Mouse (Mus musculus): ENCODE measurements around the gene Zfpl1.

GRCm38 (mm10) chr19:6132171-6132827 is 47.5 kb upstream of the Zfpl1 start:
- TF ChIP-seq MAFK (IDR thresholded peaks at IDR 0.05; ENCODE audit: insufficient read depth, low read depth, low read length) (no peak), ZNF384 (IDR thresholded peaks at IDR 0.05; ENCODE audit: low read depth, low read length) (no peak), CHD2 (IDR thresholded peaks at IDR 0.05; ENCODE audit: low read depth, low read length) (no peak), ZC3H11A (IDR thresholded peaks at IDR 0.05; ENCODE audit: borderline replicate concordance, low read depth, low read length) (no peak)

All from ES-E14 (cell line).